Mouse (Mus musculus): Measurements from ENCODE around the gene Bcorl1.
A peak's percentile ranks its signal among the peaks of the same experiment; 100 is the strongest.
"Not testable (repeated sequence)": the region's sequence is repeated elsewhere in the genome, so short reads cannot be mapped to it uniquely, and the experiment has no call there.

The Bcorl1 gene

GRCm38 (mm10) chrX:48399994-48400393 lies 58.8 kb downstream of the Bcorl1 start:
- DNase-seq (ENCODE audit: low spot score) = no peak

- peak; percentile 12 for DNase-seq (ENCODE audit: low spot score)
Measured at GRCm38 (mm10) chrX:48405141-48405540, 64.0 kb downstream of the Bcorl1 start.

GRCm38 (mm10) chrX:48409611-48410387 lies 68.6 kb downstream of the Bcorl1 start:
- DNase-seq (ENCODE audit: low spot score) = peak; percentile 82

GRCm38 (mm10) chrX:48410388-48410776 lies 69.2 kb downstream of the Bcorl1 start:
- DNase-seq (ENCODE audit: low spot score) = no peak

GRCm38 (mm10) chrX:48412629-48413028 lies 71.5 kb downstream of the Bcorl1 start:
- DNase-seq (ENCODE audit: low spot score) = no peak

- no peak for DNase-seq (ENCODE audit: low spot score)
Measured at GRCm38 (mm10) chrX:48414291-48414690, 73.1 kb downstream of the Bcorl1 start.

- no peak for DNase-seq (ENCODE audit: low spot score)
Measured at GRCm38 (mm10) chrX:48418417-48418816, 77.3 kb downstream of the Bcorl1 start.

- no peak for DNase-seq (ENCODE audit: low spot score)
Measured at GRCm38 (mm10) chrX:48422986-48423385, 81.8 kb downstream of the Bcorl1 start.

GRCm38 (mm10) chrX:48423671-48424070 lies 82.5 kb downstream of the Bcorl1 start:
- no peak for DNase-seq (ENCODE audit: low spot score)

GRCm38 (mm10) chrX:48424583-48424982 lies 83.4 kb downstream of the Bcorl1 start:
- DNase-seq (ENCODE audit: low spot score) = no peak

- no peak for DNase-seq (ENCODE audit: low spot score)
Measured at GRCm38 (mm10) chrX:48425280-48425679, 84.1 kb downstream of the Bcorl1 start.

- no peak for DNase-seq (ENCODE audit: low spot score)
Measured at GRCm38 (mm10) chrX:48428241-48428640, 87.1 kb downstream of the Bcorl1 start.

GRCm38 (mm10) chrX:48428642-48429041 lies 87.5 kb downstream of the Bcorl1 start:
- DNase-seq (ENCODE audit: low spot score) = no peak

GRCm38 (mm10) chrX:48429100-48429499 lies 87.9 kb downstream of the Bcorl1 start:
- DNase-seq (ENCODE audit: low spot score) = no peak

GRCm38 (mm10) chrX:48429538-48429937 lies 88.4 kb downstream of the Bcorl1 start:
- DNase-seq (ENCODE audit: low spot score) = no peak

GRCm38 (mm10) chrX:48432599-48433526 lies 91.7 kb downstream of the Bcorl1 start:
- DNase-seq (ENCODE audit: low spot score) = no peak

GRCm38 (mm10) chrX:48433527-48433899 lies 92.4 kb downstream of the Bcorl1 start:
- DNase-seq (ENCODE audit: low spot score) = no peak

- no peak for DNase-seq (ENCODE audit: low spot score)
Measured at GRCm38 (mm10) chrX:48434251-48434650, 93.1 kb downstream of the Bcorl1 start.

- no peak for DNase-seq (ENCODE audit: low spot score)
Measured at GRCm38 (mm10) chrX:48435477-48435900, 94.3 kb downstream of the Bcorl1 start.

- DNase-seq (ENCODE audit: low spot score) = not testable (repeated sequence)
Measured at GRCm38 (mm10) chrX:48436082-48436481, 94.9 kb downstream of the Bcorl1 start.

GRCm38 (mm10) chrX:48439036-48439435 lies 97.9 kb downstream of the Bcorl1 start:
- DNase-seq (ENCODE audit: low spot score) = no peak

- DNase-seq (ENCODE audit: low spot score) = no peak
Measured at GRCm38 (mm10) chrX:48441548-48441947, 100.4 kb downstream of the Bcorl1 start.

GRCm38 (mm10) chrX:48441954-48442353 lies 100.8 kb downstream of the Bcorl1 start:
- DNase-seq (ENCODE audit: low spot score) = no peak

All from yolk sac, embryonic 10.5 days (tissue).